Mouse (Mus musculus): Measurements from ENCODE around the gene Rnf25.

DNA sequence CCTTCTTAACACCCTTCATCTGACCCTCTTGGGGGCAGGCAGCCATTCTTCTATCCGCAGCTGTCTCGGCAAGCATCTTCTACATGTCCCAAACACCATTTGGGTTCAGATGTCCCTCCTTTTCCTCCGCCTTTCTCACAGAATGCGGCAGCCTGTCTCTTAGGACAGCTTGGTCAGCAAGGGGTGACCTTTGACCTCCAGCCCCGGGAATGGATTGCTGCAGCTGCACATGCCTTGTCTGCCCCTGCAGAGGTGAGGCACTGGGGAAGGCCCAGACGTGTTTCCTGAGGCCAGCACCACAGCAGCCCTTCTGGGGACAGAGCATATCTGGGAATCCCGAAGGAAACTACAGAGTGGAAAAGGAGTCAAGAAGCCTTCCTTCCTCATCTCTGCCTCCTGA lies 26.8 kb upstream of the Rnf25 start:
- TF ChIP-seq CTCF (IDR thresholded peaks at IDR 0.05; ENCODE audit: low read depth, low read length) (no peak), POLR2A (IDR thresholded peaks at IDR 0.05; ENCODE audit: borderline replicate concordance, low read depth, low read length) (no peak)

Data from bone marrow macrophage, adult 2 months (primary cell).